Mouse (Mus musculus) hindbrain, embryonic 11.5 days (tissue): ENCODE data around the gene Cdc42. TPM values are rescaled to one million over a fixed set of nuclear protein-coding genes. Genes with fewer than 3 reads are reported as not detected.
A peak's percentile ranks its signal among the peaks of the same experiment; 100 is the strongest.

Experiments used
- ATAC-seq: fragments of 200-750 bp; cut with Nextera tagmentation; 2 replicates; pipeline ENCODE4 v1.8.0; 2017; ENCODE audit warnings: mild to moderate bottlenecking, moderate TSS enrichment, moderate library complexity; ENCODE audit not compliant: low FRiP score
- DNase-seq: peaks from one replicate; pipeline ENCODE4 v3.0.0-alpha.2; 2015; ENCODE audit warnings: low spot score
- H3K27ac ChIP-seq: fragments of 300-500 bp; sonication (generic); 2 replicates; pipeline ENCODE4 v1.5.1; 2014; ENCODE audit warnings: mild to moderate bottlenecking, low read depth, low read length
- H3K27me3 ChIP-seq: fragments of 300-500 bp; sonication (generic); 2 replicates; pipeline ENCODE4 v1.6.1; 2014; ENCODE audit warnings: mild to moderate bottlenecking, low read length, moderate library complexity, mixed read lengths; ENCODE audit not compliant: control insufficient read depth, insufficient read depth
- H3K36me3 ChIP-seq: fragments of 300-500 bp; sonication (generic); 2 replicates; pipeline ENCODE4 v1.6.1; 2014; ENCODE audit warnings: mild to moderate bottlenecking, low read length, moderate library complexity, mixed read lengths; ENCODE audit not compliant: control insufficient read depth, insufficient read depth
- H3K4me1 ChIP-seq: fragments of 300-500 bp; sonication (generic); replicated peaks from 2 replicates; pipeline ENCODE4 v1.6.1; 2014; ENCODE audit warnings: low read length, mixed read lengths; ENCODE audit not compliant: control insufficient read depth, insufficient read depth
- H3K4me2 ChIP-seq: fragments of 300-500 bp; sonication (generic); replicated peaks from 2 replicates; pipeline ENCODE4 v1.6.1; 2014; ENCODE audit warnings: mild to moderate bottlenecking, low read depth, low read length
- H3K4me3 ChIP-seq: fragments of 300-500 bp; sonication (generic); 2 replicates; pipeline ENCODE4 v1.5.1; 2014; ENCODE audit warnings: low read depth, low read length
- H3K9ac ChIP-seq: fragments of 300-500 bp; sonication (generic); 2 replicates; pipeline ENCODE4 v1.6.1; 2014; ENCODE audit warnings: low read depth, low read length
- H3K9me3 ChIP-seq: fragments of 300-500 bp; sonication (generic); 2 replicates; pipeline ENCODE4 v1.6.1; 2016; ENCODE audit warnings: low read length; ENCODE audit not compliant: control insufficient read depth
- whole genome bisulfite sequencing: fragments of 180-500 bp; shearing (Covaris S2); extraction: QIAGEN DNeasy Blood & Tissue Kit; methylation state at CpG from one replicate; pipeline ENCODE4 v1.1.7; 2014; 5-methylcytosine and 5-hydroxymethylcytosine counted together
- polyA plus RNA-seq: library from polyadenylated mRNA; unstranded; fragments of >200 nt; fragmentation: Nextera tagmentation; extraction: Ambion mirVana; gene quantifications from 2 replicates; pipeline ENCODE4 v1.2.1, GENCODE M21; 2014

Gene Cdc42
- polyA plus RNA-seq, 1 experiment from 2014 or later: 692 TPM

- WGBS: 85% methylated on average over 19 of the region's 19 CpGs
- Histone ChIP-seq H3K4me2 (no peak overlapping the region), H3K27me3 (no peaks in the 10 kb centered on the region), H3K9ac (no peak overlapping the region), H3K4me3 (no peak overlapping the region), H3K36me3 (no peaks in the 10 kb centered on the region), H3K9me3 (no peaks in the 10 kb centered on the region), H3K27ac (no peak overlapping the region), H3K4me1 (no peaks in the 10 kb centered on the region)
- ATAC-seq (no peak), DNase-seq (no peak)
Measured at GRCm38 (mm10) chr4:137365356-137366062, 8.0 kb upstream of the Cdc42 start.

GRCm38 (mm10) chr4:137364826-137365225 lies 7.3 kb upstream of the Cdc42 start:
- Histone ChIP-seq H3K27ac (no peak overlapping the region), H3K9me3 (no peaks in the 10 kb centered on the region), H3K4me1 (no peaks in the 10 kb centered on the region), H3K27me3 (no peaks in the 10 kb centered on the region), H3K9ac (no peak overlapping the region), H3K4me2 (no peak overlapping the region), H3K4me3 (no peak overlapping the region), H3K36me3 (no peaks in the 10 kb centered on the region)
- DNase-seq (no peak), ATAC-seq (no peak)
- WGBS: 89% methylated on average over 6 of the region's 6 CpGs

DNA sequence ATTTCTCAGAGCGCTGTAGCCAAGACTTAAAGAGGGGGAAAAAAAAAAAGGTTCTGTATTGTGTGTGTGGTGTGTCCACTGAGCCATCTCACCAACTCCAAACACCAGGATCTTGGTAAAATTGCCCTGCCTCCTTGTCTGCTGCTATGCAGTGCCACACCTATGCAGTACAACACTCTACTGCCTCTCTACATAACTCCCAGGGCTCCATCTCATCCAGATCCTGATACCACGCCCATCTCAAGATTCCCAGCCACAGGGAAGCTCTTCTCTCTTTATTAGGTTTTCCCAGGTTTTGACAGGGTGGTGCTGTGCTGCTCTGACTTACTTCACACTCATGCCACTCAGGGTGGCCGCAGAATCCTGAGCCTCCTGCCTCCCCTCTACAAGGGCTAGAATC lies 3.5 kb upstream of the Cdc42 start:
- DNase-seq: no peak
- Histone ChIP-seq H3K36me3 (no peaks in the 10 kb centered on the region), H3K9ac (no peak overlapping the region), H3K4me3 (no peak overlapping the region), H3K27me3 (no peaks in the 10 kb centered on the region), H3K27ac (no peak overlapping the region), H3K4me1 (no peaks in the 10 kb centered on the region), H3K4me2 (no peak overlapping the region), H3K9me3 (no peaks in the 10 kb centered on the region)
- WGBS: 77% methylated on average over 3 of the region's 3 CpGs
- no peak for ATAC-seq

- WGBS: 64% methylated on average over 14 of the region's 14 CpGs
- Histone ChIP-seq H3K27ac (no peak overlapping the region), H3K4me1 (no peaks in the 10 kb centered on the region), H3K4me3 (no peak overlapping the region), H3K36me3 (no peaks in the 10 kb centered on the region), H3K4me2 (no peak overlapping the region), H3K9me3 (no peaks in the 10 kb centered on the region), H3K27me3 (no peaks in the 10 kb centered on the region), H3K9ac (no peak overlapping the region)
- DNase-seq: no peak
- ATAC-seq: no peak
Measured at GRCm38 (mm10) chr4:137358291-137359002, 927 bp upstream of the Cdc42 start.

DNA sequence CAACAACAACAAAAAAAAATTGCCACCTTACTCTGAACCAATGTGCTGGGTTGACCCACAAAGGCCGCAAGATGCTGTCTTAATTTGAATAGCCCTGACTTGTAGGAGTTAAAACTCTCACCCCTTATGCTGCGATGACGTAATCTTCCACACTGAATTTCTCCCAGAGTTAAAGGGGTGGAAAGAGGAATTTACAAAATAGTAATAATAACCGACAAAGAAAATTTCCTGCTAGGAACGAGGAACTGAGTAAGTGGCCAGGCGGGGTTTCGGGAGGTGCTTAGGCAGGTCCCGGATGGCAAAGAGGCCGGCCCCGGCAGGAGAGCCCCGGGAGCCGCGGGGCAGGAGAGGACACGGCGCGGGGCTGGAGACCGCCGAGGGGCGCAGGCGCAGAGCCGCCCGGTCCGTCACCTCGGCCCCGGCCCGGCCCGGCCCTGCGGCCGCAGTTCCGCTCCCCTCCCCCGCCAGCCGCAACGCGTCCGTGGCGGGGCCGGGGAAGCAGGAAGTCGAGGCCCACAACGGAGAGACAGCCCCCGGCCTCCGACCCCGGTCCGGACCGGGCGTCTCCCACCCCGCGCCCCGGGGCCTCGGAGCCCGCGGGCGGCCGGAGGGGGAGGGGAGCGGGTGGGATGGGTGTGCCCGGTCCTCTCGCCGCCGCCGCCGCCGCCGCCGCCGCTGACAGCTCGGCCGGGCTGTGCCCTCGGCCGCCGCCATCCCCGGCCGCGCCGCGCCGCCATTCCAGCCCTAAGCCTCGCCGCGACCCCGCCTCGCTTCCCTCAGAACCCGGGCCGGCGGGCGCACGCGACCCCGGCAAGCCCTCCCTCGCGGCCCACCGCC lies 628 bp downstream of the Cdc42 start:
- Histone ChIP-seq H3K27ac (peak overlapping the region; percentile 96), H3K4me3 (peak overlapping the region; percentile 96), H3K9me3 (no peaks in the 10 kb centered on the region), H3K27me3 (no peaks in the 10 kb centered on the region), H3K9ac (peak overlapping the region; percentile 99), H3K4me1 (no peaks in the 10 kb centered on the region), H3K36me3 (no peaks in the 10 kb centered on the region), H3K4me2 (peak overlapping the region; percentile 52)
- WGBS: under 1% methylated on average over 38 of the region's 90 CpGs
- DNase-seq (peak; percentile 80), ATAC-seq (peak; percentile 79)

DNA sequence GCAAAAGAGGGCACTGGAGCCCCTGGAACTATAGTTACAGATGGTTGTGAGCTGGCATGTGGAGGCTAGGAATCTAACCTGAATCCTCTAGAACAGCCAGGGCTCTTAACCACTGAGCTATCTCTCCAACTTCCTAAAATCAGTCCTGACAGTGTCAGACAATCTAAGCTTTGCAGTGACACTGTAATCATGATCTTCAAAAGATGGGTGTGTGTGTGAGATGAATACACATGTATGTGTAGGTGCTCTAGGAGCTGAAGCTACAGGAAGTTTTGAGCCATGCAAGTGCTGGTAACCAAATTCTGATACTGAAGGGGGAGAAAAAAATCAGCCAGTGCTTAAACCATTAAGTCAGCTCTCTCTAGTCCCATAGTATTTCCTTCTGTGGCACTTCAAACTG lies 6.9 kb downstream of the Cdc42 start:
- ATAC-seq (no peak), DNase-seq (no peak)
- no peak overlapping the region for H3K9ac ChIP-seq
- H3K27me3 ChIP-seq: no peaks in the 10 kb centered on the region
- no peaks in the 10 kb centered on the region for H3K4me1 ChIP-seq
- no peaks in the 10 kb centered on the region for H3K36me3 ChIP-seq
- no peaks in the 10 kb centered on the region for H3K9me3 ChIP-seq
- no peak overlapping the region for H3K4me3 ChIP-seq
- H3K27ac ChIP-seq: no peak overlapping the region
- H3K4me2 ChIP-seq: no peak overlapping the region

DNA sequence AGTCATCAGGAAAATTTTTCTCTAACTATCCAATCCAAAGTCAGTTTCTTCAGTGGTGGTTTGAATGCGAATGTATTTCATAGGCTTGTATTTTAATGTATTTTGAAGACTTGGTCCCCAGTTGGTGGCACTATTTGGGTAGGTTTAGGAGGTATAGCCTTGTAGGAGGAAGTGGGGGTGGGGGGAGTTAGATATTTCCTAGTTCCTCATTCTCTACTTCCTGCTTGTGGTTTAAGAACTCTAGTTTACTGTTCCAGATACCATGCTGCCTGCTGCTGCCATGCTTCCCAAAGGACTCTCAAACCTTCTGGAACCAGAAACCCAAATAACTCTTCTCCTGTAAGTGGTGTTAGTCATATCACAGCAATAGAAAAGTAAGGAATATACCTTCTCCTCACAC lies 11.7 kb downstream of the Cdc42 start:
- Histone ChIP-seq H3K36me3 (no peaks in the 10 kb centered on the region), H3K4me1 (no peaks in the 10 kb centered on the region), H3K4me3 (no peak overlapping the region), H3K27me3 (no peaks in the 10 kb centered on the region), H3K4me2 (no peak overlapping the region), H3K27ac (no peak overlapping the region), H3K9me3 (no peaks in the 10 kb centered on the region), H3K9ac (no peak overlapping the region)
- no peak for DNase-seq
- WGBS: 100% methylated on average over 1 of the region's 1 CpGs
- ATAC-seq: no peak

- H3K4me3 ChIP-seq: no peak overlapping the region
- WGBS: 92% methylated on average over 2 of the region's 2 CpGs
- H3K27ac ChIP-seq: no peak overlapping the region
- no peaks in the 10 kb centered on the region for H3K4me1 ChIP-seq
- no peaks in the 10 kb centered on the region for H3K9me3 ChIP-seq
- no peaks in the 10 kb centered on the region for H3K27me3 ChIP-seq
- no peak for ATAC-seq
- no peak overlapping the region for H3K9ac ChIP-seq
- no peaks in the 10 kb centered on the region for H3K36me3 ChIP-seq
- H3K4me2 ChIP-seq: no peak overlapping the region
- no peak for DNase-seq
Measured at GRCm38 (mm10) chr4:137345112-137345511, 12.4 kb downstream of the Cdc42 start.
